Mouse (Mus musculus): ENCODE measurements around the gene Hk1.

- TF ChIP-seq CTCF (IDR thresholded peaks at IDR 0.05; ENCODE audit: low read depth) (no peak), EP300 (IDR thresholded peaks at IDR 0.05; ENCODE audit: low read depth) (no peak)
These were observed 42.5 kb upstream of the Hk1 start, which contains the start of gene Hkdc1 for GRCm38 (mm10) chr10:62422255-62422654.

Data from liver, postnatal 0 days (tissue).